Mouse (Mus musculus): ENCODE measurements around the gene Hypk. TPM values are rescaled to one million over a fixed set of nuclear protein-coding genes. Genes with fewer than 3 reads are reported as not detected.

Hypk gene
- total and polyA plus RNA-seq, 2 experiments = 3.5 to 27.4 TPM

GRCm38 (mm10) chr2:121442259-121443067 lies 10.6 kb upstream of the Hypk start:
- Histone ChIP-seq H3K27ac (replicated peaks; ENCODE audit: insufficient read depth, low read depth, low read length) (peak overlapping the region; percentile 30), H3K4me3 (ENCODE audit: insufficient read depth, low read depth, low read length) (peak overlapping the region; percentile 54), H3K27me3 (ENCODE audit: control insufficient read depth, insufficient read depth, low read length) (no peaks in the 10 kb centered on the region), H3K9ac (ENCODE audit: low read depth, low read length) (peak overlapping the region; percentile 61), H3K4me1 (ENCODE audit: control insufficient read depth, insufficient read depth, low read length) (peaks cover 12% of the 10 kb centered on the region; the same call in 1 of the 2 replicates), H3K36me3 (ENCODE audit: control insufficient read depth, insufficient read depth, low read length) (peaks cover 16% of the 10 kb centered on the region), H3K79me2 (ENCODE audit: control insufficient read depth, insufficient read depth, low read length) (no peaks in the 10 kb centered on the region)
- peak; percentile 79 for DNase-seq (ENCODE audit: extremely low read depth, low read depth, low spot score)
- no peak for TF ChIP-seq CTCF (IDR thresholded peaks at IDR 0.05; ENCODE audit: low read depth, low read length)
- TF ChIP-seq POLR2A (IDR thresholded peaks at IDR 0.05; ENCODE audit: extremely low read depth, insufficient read depth, low read length) = no peak
- WGBS = 1% methylated on average over 30 of the region's 30 CpGs

GRCm38 (mm10) chr2:121443068-121443349 lies 10.1 kb upstream of the Hypk start:
- Histone ChIP-seq H3K4me3 (ENCODE audit: insufficient read depth, low read depth, low read length) (peak overlapping the region; percentile 40), H3K27ac (replicated peaks; ENCODE audit: insufficient read depth, low read depth, low read length) (peak overlapping the region; percentile 30), H3K79me2 (ENCODE audit: control insufficient read depth, insufficient read depth, low read length) (no peaks in the 10 kb centered on the region), H3K9ac (ENCODE audit: low read depth, low read length) (peak overlapping the region; percentile 61), H3K4me1 (ENCODE audit: control insufficient read depth, insufficient read depth, low read length) (peaks cover 12% of the 10 kb centered on the region), H3K27me3 (ENCODE audit: control insufficient read depth, insufficient read depth, low read length) (no peaks in the 10 kb centered on the region), H3K36me3 (ENCODE audit: control insufficient read depth, insufficient read depth, low read length) (peaks cover 11% of the 10 kb centered on the region)
- TF ChIP-seq CTCF (IDR thresholded peaks at IDR 0.05; ENCODE audit: low read depth, low read length) (no peak), POLR2A (IDR thresholded peaks at IDR 0.05; ENCODE audit: extremely low read depth, insufficient read depth, low read length) (no peak)
- 6% methylated on average over 8 of the region's 8 CpGs for WGBS
- DNase-seq (ENCODE audit: extremely low read depth, low read depth, low spot score) = no peak

GRCm38 (mm10) chr2:121444178-121444577 lies 8.9 kb upstream of the Hypk start, which contains the start of gene Ell3:
Ell3 (minus strand) TSS chr2:121444278.
- peaks cover 12% of the 10 kb centered on the region for H3K4me1 ChIP-seq (ENCODE audit: control insufficient read depth, insufficient read depth, low read length)
- peaks cover 2% of the 10 kb centered on the region; the same call in 1 of the 2 replicates for H3K36me3 ChIP-seq (ENCODE audit: control insufficient read depth, insufficient read depth, low read length)
- no peak within 1 kb of the TSS for H3K27ac ChIP-seq (replicated peaks; ENCODE audit: insufficient read depth, low read depth, low read length)
- no peak for TF ChIP-seq CTCF (IDR thresholded peaks at IDR 0.05; ENCODE audit: low read depth, low read length)
- H3K27me3 ChIP-seq (ENCODE audit: control insufficient read depth, insufficient read depth, low read length) = no peaks in the 10 kb centered on the region
- H3K9ac ChIP-seq (ENCODE audit: low read depth, low read length) = no peak within 1 kb of the TSS
- no peak for DNase-seq (ENCODE audit: extremely low read depth, low read depth, low spot score)
- no peaks in the 10 kb centered on the region for H3K79me2 ChIP-seq (ENCODE audit: control insufficient read depth, insufficient read depth, low read length)
- H3K4me3 ChIP-seq (ENCODE audit: insufficient read depth, low read depth, low read length) = no peak within 1 kb of the TSS
- WGBS = 100% methylated on average over 1 of the region's 1 CpGs

- Histone ChIP-seq H3K9ac (ENCODE audit: low read depth, low read length) (no peak overlapping the region), H3K4me1 (ENCODE audit: control insufficient read depth, insufficient read depth, low read length) (peaks cover 10% of the 10 kb centered on the region), H3K79me2 (ENCODE audit: control insufficient read depth, insufficient read depth, low read length) (peaks cover 9% of the 10 kb centered on the region; the same call in 1 of the 2 replicates), H3K36me3 (ENCODE audit: control insufficient read depth, insufficient read depth, low read length) (no peaks in the 10 kb centered on the region), H3K4me3 (ENCODE audit: insufficient read depth, low read depth, low read length) (no peak overlapping the region), H3K27me3 (ENCODE audit: control insufficient read depth, insufficient read depth, low read length) (no peaks in the 10 kb centered on the region), H3K27ac (replicated peaks; ENCODE audit: insufficient read depth, low read depth, low read length) (no peak overlapping the region)
- WGBS = 88% methylated on average over 3 of the region's 3 CpGs
- TF ChIP-seq POLR2A (IDR thresholded peaks at IDR 0.05; ENCODE audit: extremely low read depth, insufficient read depth, low read length) = no peak
- TF ChIP-seq CTCF (IDR thresholded peaks at IDR 0.05; ENCODE audit: low read depth, low read length) = no peak
- no peak for DNase-seq (ENCODE audit: extremely low read depth, low read depth, low spot score)
These were observed 8.0 kb upstream of the Hypk start for GRCm38 (mm10) chr2:121445117-121445516.

- Histone ChIP-seq H3K4me1 (ENCODE audit: control insufficient read depth, insufficient read depth, low read length) (peaks cover 9% of the 10 kb centered on the region), H3K36me3 (ENCODE audit: control insufficient read depth, insufficient read depth, low read length) (peaks cover 7% of the 10 kb centered on the region; the same call in 1 of the 2 replicates), H3K9ac (ENCODE audit: low read depth, low read length) (no peak overlapping the region), H3K27me3 (ENCODE audit: control insufficient read depth, insufficient read depth, low read length) (no peaks in the 10 kb centered on the region), H3K4me3 (ENCODE audit: insufficient read depth, low read depth, low read length) (no peak overlapping the region), H3K27ac (replicated peaks; ENCODE audit: insufficient read depth, low read depth, low read length) (no peak overlapping the region), H3K79me2 (ENCODE audit: control insufficient read depth, insufficient read depth, low read length) (peaks cover 9% of the 10 kb centered on the region; the same call in 1 of the 2 replicates)
- TF ChIP-seq CTCF (IDR thresholded peaks at IDR 0.05; ENCODE audit: low read depth, low read length) (no peak), POLR2A (IDR thresholded peaks at IDR 0.05; ENCODE audit: extremely low read depth, insufficient read depth, low read length) (no peak)
- DNase-seq (ENCODE audit: extremely low read depth, low read depth, low spot score) = no peak
- 92% methylated on average over 4 of the region's 4 CpGs for whole genome bisulfite sequencing
These were observed 6.6 kb upstream of the Hypk start for GRCm38 (mm10) chr2:121446506-121446905.

GRCm38 (mm10) chr2:121447006-121447405 lies 6.1 kb upstream of the Hypk start:
- Histone ChIP-seq H3K27me3 (ENCODE audit: control insufficient read depth, insufficient read depth, low read length) (no peaks in the 10 kb centered on the region), H3K4me1 (ENCODE audit: control insufficient read depth, insufficient read depth, low read length) (peaks cover 7% of the 10 kb centered on the region), H3K27ac (replicated peaks; ENCODE audit: insufficient read depth, low read depth, low read length) (no peak overlapping the region), H3K4me3 (ENCODE audit: insufficient read depth, low read depth, low read length) (no peak overlapping the region), H3K79me2 (ENCODE audit: control insufficient read depth, insufficient read depth, low read length) (peaks cover 9% of the 10 kb centered on the region; the same call in 1 of the 2 replicates), H3K36me3 (ENCODE audit: control insufficient read depth, insufficient read depth, low read length) (peaks cover 8% of the 10 kb centered on the region; the same call in 1 of the 2 replicates), H3K9ac (ENCODE audit: low read depth, low read length) (no peak overlapping the region)
- TF ChIP-seq POLR2A (IDR thresholded peaks at IDR 0.05; ENCODE audit: extremely low read depth, insufficient read depth, low read length) (no peak), CTCF (IDR thresholded peaks at IDR 0.05; ENCODE audit: low read depth, low read length) (no peak)
- no peak for DNase-seq (ENCODE audit: extremely low read depth, low read depth, low spot score)
- 94% methylated on average over 3 of the region's 3 CpGs for WGBS
